Mouse (Mus musculus) spleen, adult 2 months (tissue): Measurements from ENCODE around the gene Gm20219. TPM values are rescaled to one million over a fixed set of nuclear protein-coding genes. Genes with fewer than 3 reads are reported as not detected.
"Not testable (repeated sequence)": the region's sequence is repeated elsewhere in the genome, so short reads cannot be mapped to it uniquely, and the experiment has no call there.

Experiments used
- DNase-seq, 2 experiments: peaks; one replicate each; pipeline versions ENCODE4 v3.0.0 to v3.0.0-alpha.2; 2012 to 2021; ENCODE audit warnings: low spot score in 2 of 2, low read depth in 1 of 2
- H3K27ac ChIP-seq: fragments of 200-500 bp; 2 replicates; pipeline ENCODE4 v1.5.1; 2012; ENCODE audit warnings: low read length, inconsistent platforms; ENCODE audit not compliant: insufficient read depth
- H3K27me3 ChIP-seq: fragments of 200-500 bp; 2 replicates; pipeline ENCODE4 v1.6.1; 2012; ENCODE audit warnings: mild to moderate bottlenecking, moderate library complexity, low read length, inconsistent platforms; ENCODE audit not compliant: control insufficient read depth, insufficient read depth
- H3K36me3 ChIP-seq: fragments of 200-500 bp; 2 replicates; pipeline ENCODE4 v1.6.1; 2012; ENCODE audit warnings: mild to moderate bottlenecking, low read length, inconsistent platforms; ENCODE audit not compliant: control insufficient read depth, insufficient read depth
- H3K4me1 ChIP-seq: fragments of 200-500 bp; 2 replicates; pipeline ENCODE4 v1.6.1; 2011; ENCODE audit warnings: inconsistent platforms; ENCODE audit not compliant: control insufficient read depth, insufficient read depth, insufficient read length
- H3K4me3 ChIP-seq: fragments of 200-500 bp; 2 replicates; pipeline ENCODE4 v1.5.1; 2011; ENCODE audit warnings: mild to moderate bottlenecking, inconsistent platforms; ENCODE audit not compliant: insufficient read depth, insufficient read length; ENCODE audit errors: extremely low read depth
- CTCF ChIP-seq: fragments of 200-500 bp; IDR thresholded peaks from 2 replicates; pipeline ENCODE4 v1.5.1; 2011; ENCODE audit warnings: mild to moderate bottlenecking, inconsistent platforms; ENCODE audit not compliant: insufficient read depth, insufficient read length, insufficient replicate concordance; ENCODE audit errors: extremely low read depth
- POLR2A ChIP-seq: fragments of 200-500 bp; IDR thresholded peaks from 2 replicates; pipeline ENCODE4 v1.6.1; 2011; ENCODE audit warnings: low read depth, low read length, inconsistent platforms
- WGBS: fragments of 180-500 bp; shearing (Covaris S2); methylation state at CpG from one replicate; pipeline ENCODE4 v1.1.7; 2018; 5-methylcytosine and 5-hydroxymethylcytosine counted together
- polyA plus RNA-seq: library from polyadenylated mRNA; depleted of rRNA; stranded (reverse); fragments of >200 nt; gene quantifications from 2 replicates; pipeline ENCODE4 v1.2.3, GENCODE M21; 2012; rRNA removed

Gene Gm20219
- polyA plus RNA-seq, 1 experiment: 4.4 TPM

DNA sequence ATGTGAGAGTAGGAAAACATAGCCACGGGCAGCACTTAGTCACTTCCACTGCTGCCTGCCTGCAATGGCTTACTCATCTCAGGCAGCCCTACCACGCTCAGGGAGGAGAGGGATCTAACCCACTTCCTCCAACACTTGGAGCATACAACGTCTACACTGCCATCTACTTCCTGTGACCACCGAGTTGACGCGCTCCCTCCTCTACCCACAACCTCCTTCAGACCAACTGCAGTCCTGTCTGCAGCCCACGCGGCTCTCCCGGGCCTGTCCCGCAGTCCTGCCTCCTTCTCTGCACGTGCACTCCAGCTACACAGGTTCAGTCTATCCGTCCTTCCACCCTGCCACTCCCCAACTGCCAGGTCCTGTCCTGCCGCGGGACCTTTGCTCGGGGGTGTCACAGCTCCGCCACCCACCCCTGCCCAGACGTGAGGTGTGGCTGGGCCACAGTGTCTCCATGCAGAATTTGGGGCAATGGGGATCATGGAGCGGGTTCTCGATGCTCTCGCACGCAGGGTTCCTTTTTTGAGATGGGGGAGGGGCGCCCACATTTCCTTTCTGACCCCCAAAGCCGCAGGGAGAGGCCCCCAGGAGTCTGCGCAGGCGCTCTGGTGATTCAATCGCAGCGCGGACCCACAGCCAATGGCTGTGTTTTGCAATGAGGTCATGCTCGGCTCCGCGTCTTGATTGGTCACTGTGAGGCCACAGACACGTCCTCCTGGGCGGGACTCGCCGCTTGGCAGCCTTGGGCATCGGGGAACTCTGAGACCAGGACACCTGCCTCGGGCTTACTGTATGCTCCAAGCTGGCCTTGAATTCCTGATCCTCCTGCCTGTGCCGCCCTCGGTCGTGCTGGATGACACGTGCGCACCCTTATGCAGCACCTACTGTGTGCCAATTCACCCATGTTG, 46.8 kb downstream of the Gm20219 start:
- under 1% methylated on average over 42 of the region's 42 CpGs for WGBS
- no peaks in the 10 kb centered on the region for H3K36me3 ChIP-seq
- peak; percentile 80 to 89 for DNase-seq
- peaks cover 2% of the 10 kb centered on the region; the same call in 1 of the 2 replicates for H3K4me1 ChIP-seq
- TF ChIP-seq CTCF (no peak), POLR2A (no peak)
- peak overlapping the region; percentile 74 for H3K4me3 ChIP-seq
- peaks cover 12% of the 10 kb centered on the region for H3K27me3 ChIP-seq
- H3K27ac ChIP-seq: peak overlapping the region; percentile 60; the same call in 1 of the 2 replicates

DNA sequence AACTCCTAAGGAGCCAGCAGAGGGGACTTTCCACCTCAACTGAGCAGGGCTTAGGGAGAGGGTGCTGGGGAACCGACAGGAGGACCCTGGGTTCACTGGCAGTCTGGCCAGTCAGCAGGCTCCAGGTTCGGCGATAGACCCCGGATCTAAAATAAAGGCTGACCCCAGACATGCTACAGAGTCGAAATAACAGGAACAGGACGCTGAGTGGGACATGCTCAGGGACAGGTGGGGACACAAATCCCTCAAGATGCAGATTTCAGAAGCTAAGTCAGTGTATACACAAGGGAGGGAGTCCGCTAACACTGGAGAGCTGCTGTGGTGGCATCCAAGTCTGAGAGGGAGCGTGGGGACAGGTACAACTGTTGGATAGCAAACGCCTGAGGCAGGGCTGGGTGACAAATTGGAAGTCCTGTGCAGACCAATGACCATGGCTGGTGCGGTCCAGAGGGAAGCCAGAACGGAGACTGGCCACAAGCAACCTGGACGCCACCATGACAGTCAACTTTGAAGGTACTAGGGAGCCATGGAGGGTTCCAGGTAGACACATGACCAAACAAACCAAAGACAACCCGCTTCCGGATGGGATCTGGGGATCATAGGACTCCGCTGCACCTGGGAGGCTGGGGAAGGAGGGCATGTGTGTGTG, 47.6 kb downstream of the Gm20219 start:
- Histone ChIP-seq H3K27me3 (peaks cover 9% of the 10 kb centered on the region), H3K4me1 (peaks cover 2% of the 10 kb centered on the region; the same call in 1 of the 2 replicates), H3K4me3 (peak overlapping the region; percentile 74; the same call in 1 of the 2 replicates), H3K36me3 (no peaks in the 10 kb centered on the region), H3K27ac (no peak overlapping the region; the same call in 1 of the 2 replicates)
- 80% methylated on average over 15 of the region's 15 CpGs for WGBS
- no peak for DNase-seq
- TF ChIP-seq CTCF (no peak), POLR2A (no peak)

DNA sequence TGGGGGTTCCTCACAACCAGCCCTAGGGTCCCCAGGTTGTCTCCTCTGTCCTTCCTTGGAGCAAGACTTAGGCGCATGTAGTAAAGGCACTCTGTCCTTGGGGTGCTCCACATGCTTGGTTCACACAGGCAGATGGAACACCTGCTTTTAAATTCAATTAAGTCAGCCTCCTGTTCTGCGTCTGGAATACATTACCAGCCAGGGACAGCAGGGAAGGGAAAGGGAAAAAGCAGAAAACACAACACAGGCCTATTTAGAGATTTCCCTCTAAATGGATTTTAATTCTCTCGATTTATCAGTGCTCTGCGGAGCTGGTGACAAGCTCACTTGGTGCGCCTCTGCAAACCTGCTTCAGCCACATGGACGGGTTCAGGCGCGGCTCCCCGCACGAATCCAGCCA, 48.8 kb downstream of the Gm20219 start:
- peaks cover 5% of the 10 kb centered on the region; the same call in 1 of the 2 replicates for H3K27me3 ChIP-seq
- H3K36me3 ChIP-seq: no peaks in the 10 kb centered on the region
- peaks cover 2% of the 10 kb centered on the region; the same call in 1 of the 2 replicates for H3K4me1 ChIP-seq
- DNase-seq: no peak
- TF ChIP-seq POLR2A: no peak
- no peak for TF ChIP-seq CTCF
- no peak overlapping the region for H3K27ac ChIP-seq
- H3K4me3 ChIP-seq: no peak overlapping the region
- WGBS: 96% methylated on average over 10 of the region's 10 CpGs

DNA sequence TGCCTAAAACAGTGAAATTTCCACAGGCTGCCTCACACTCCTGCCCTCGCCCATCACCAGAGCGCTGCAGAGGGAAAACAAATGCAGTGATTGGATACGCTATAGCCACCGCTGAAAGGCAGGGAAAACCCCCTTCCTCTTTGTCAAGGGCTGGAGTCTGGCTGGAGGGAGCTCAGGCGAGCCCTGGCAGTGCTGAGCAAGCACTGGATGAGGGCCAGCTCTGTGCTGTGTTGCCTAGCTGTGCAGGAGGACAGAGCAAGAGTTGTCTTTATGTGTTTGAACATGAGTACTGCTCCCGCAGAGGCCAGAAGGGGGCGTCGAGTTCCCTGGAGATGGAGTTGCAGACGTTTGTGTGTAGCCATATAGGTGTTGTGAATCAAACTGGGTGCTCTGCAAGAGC, 51.7 kb downstream of the Gm20219 start:
- Histone ChIP-seq H3K27ac (no peak overlapping the region), H3K36me3 (no peaks in the 10 kb centered on the region), H3K27me3 (no peaks in the 10 kb centered on the region), H3K4me3 (no peak overlapping the region), H3K4me1 (no peaks in the 10 kb centered on the region; the same call in 1 of the 2 replicates)
- 43% methylated on average over 9 of the region's 9 CpGs for WGBS
- no peak for DNase-seq
- no peak for TF ChIP-seq POLR2A
- no peak for TF ChIP-seq CTCF

DNA sequence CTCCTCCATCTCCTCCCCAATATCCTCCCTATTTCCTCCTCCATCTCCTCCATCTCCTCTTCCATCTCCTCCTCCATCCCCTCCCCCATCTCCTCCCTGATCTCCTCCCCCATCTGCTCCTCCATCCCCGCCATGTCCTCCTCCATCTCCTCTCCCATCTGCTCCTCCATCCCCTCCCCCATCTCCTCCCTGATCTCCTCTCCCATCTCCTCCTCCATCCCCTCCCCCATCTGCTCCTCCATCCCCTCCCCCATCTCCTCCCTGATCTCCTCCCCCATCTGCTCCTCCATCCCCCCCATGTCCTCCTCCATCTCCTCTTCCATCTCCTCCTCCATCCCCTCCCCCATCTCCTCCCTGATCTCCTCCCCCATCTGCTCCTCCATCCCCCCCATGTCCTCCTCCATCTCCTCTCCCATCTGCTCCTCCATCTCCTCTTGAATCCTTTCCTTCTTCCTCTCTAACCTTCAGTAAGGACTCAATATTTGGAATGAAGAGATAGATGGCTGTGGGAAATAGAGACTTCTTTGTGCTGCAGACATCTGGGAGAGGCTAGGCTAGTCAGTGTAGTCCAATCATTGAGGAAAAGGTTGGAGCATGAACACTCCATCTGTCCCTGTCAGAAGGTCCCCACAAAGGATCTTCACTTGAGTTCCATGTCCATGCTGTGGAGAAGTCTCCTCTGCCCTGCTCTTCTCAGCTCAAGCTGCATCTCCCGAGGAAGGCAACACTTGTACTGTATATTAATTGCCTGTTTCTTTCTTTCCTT, 52.4 kb downstream of the Gm20219 start:
- not testable (repeated sequence) for H3K27me3 ChIP-seq, H3K27ac ChIP-seq, DNase-seq, H3K4me1 ChIP-seq, H3K36me3 ChIP-seq, H3K4me3 ChIP-seq
- WGBS: 54% methylated on average over 2 of the region's 2 CpGs

Other genes starting within 250 kb of the Gm20219 start
- gene Kdm4b, start 228.3 kb downstream of the Gm20219 start, polyA plus RNA-seq: 37.1 and 46.7 TPM in 2 replicates
- gene Ptprs, start 77.9 kb downstream of the Gm20219 start, polyA plus RNA-seq: 57.5 and 69.4 TPM in 2 replicates
- gene Znrf4, start 42.0 kb downstream of the Gm20219 start, polyA plus RNA-seq: not detected in 2 replicates
- gene Safb2, start 30.2 kb upstream of the Gm20219 start, polyA plus RNA-seq: 152 and 157 TPM in 2 replicates
- 103 and 105 TPM in 2 replicates for gene Safb, start 30.4 kb upstream of the Gm20219 start, polyA plus RNA-seq
- 101 and 140 TPM in 2 replicates for gene 2410015M20Rik, start 55.4 kb upstream of the Gm20219 start, polyA plus RNA-seq
- 2,050 and 3,346 TPM in 2 replicates for gene Rpl36, start 59.0 kb upstream of the Gm20219 start, polyA plus RNA-seq
- gene Lonp1, start 72.5 kb upstream of the Gm20219 start, polyA plus RNA-seq: 35.2 and 44.9 TPM in 2 replicates
- 0.14 and 0.28 TPM in 2 replicates for gene Catsperd, start 73.8 kb upstream of the Gm20219 start, polyA plus RNA-seq
- gene Ranbp3, start 118.9 kb upstream of the Gm20219 start, polyA plus RNA-seq: 72.6 and 89.6 TPM in 2 replicates
- 181 and 252 TPM in 2 replicates for gene Ndufa11, start 163.4 kb upstream of the Gm20219 start, polyA plus RNA-seq
- 20.3 and 33.9 TPM in 2 replicates for gene Vmac, start 163.6 kb upstream of the Gm20219 start, polyA plus RNA-seq
- 1.3 and 2.4 TPM in 2 replicates for gene Nrtn, start 203.1 kb upstream of the Gm20219 start, polyA plus RNA-seq
- 98.4 and 128 TPM in 2 replicates for gene Dus3l, start 210.4 kb upstream of the Gm20219 start, polyA plus RNA-seq
- gene Prr22, start 215.9 kb upstream of the Gm20219 start, polyA plus RNA-seq: 3.3 and 4.7 TPM in 2 replicates